Mouse (Mus musculus) lung, postnatal 10 days (tissue): Measurements from ENCODE around the gene Stx5a.
"Not testable (repeated sequence)": the region's sequence is repeated elsewhere in the genome, so short reads cannot be mapped to it uniquely, and the experiment has no call there.

ENCODE experiments used
- DNase-seq: peaks from one replicate; pipeline ENCODE4 v3.0.0; 2021

Stx5a gene

GRCm38 (mm10) chr19:8716767-8717475, 24.3 kb upstream of the Stx5a start:
- no peak for DNase-seq

- peak; percentile 81 for DNase-seq
Observed at GRCm38 (mm10) chr19:8718357-8718756, 22.9 kb upstream of the Stx5a start.

DNA sequence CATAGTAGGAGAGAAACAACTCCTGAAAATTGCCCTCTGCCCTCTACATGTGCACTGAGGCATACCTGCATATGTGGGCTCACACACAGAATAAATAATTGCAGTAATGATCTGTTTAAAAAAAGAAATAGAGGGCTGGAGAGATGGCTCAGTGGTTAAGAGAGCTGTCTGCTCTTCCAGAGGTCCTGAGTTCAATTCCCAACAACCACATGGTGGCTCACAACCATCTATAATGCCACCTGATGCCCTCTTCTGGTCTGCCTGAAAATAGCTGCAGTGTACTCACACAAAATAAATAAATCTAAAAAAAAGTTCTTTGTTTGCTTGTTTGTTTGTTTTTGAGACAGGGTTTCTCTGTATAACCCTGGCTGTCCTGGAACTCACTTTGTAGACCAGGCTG, 22.2 kb upstream of the Stx5a start:
- not testable (repeated sequence) for DNase-seq

DNA sequence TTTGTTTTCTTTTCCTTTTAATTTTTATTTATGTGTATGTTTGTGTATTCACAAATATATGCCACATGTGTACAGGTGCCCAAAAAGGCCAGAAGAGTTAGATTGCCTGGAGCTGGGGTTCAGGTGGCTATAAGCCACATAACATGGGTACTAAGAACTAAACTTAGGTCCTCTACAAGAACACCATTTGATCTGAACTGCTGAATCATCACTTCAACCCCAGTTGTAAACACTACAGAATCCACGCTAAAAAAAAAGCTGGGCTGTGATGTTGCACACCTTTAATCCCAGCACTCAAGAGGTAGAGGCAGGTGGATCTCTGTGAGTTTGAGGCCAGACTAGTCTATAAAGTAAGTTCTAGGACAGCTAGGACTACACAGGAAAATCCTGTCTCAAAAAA, 19.8 kb upstream of the Stx5a start:
- DNase-seq = no peak

DNA sequence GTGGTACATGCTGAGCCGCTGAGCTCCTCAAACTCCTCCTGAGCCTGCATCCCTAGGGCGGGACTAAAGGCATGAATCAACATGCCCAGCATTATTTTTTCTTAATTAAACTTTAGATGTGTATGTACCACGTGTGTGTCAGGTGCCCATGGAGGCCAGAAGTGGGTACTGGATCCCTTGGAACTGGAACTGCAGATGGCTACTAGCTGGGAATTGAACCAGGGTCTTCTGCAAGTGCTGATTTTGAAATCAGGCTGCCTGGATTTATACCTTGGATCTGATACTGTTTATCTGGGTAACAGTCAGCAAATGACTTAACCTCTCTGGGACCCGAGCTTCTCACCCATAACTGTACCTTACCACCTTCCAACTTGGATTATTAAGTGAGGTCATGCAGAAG, 19.2 kb upstream of the Stx5a start:
- no peak for DNase-seq

- no peak for DNase-seq
Observed at GRCm38 (mm10) chr19:8722559-8722906, 18.7 kb upstream of the Stx5a start.

- DNase-seq = peak; percentile 98
Observed at GRCm38 (mm10) chr19:8722907-8723573, 18.2 kb upstream of the Stx5a start, which contains the start of gene Slc3a2. TSS of gene Slc3a2 (minus strand) at chr19:8723369.

DNA sequence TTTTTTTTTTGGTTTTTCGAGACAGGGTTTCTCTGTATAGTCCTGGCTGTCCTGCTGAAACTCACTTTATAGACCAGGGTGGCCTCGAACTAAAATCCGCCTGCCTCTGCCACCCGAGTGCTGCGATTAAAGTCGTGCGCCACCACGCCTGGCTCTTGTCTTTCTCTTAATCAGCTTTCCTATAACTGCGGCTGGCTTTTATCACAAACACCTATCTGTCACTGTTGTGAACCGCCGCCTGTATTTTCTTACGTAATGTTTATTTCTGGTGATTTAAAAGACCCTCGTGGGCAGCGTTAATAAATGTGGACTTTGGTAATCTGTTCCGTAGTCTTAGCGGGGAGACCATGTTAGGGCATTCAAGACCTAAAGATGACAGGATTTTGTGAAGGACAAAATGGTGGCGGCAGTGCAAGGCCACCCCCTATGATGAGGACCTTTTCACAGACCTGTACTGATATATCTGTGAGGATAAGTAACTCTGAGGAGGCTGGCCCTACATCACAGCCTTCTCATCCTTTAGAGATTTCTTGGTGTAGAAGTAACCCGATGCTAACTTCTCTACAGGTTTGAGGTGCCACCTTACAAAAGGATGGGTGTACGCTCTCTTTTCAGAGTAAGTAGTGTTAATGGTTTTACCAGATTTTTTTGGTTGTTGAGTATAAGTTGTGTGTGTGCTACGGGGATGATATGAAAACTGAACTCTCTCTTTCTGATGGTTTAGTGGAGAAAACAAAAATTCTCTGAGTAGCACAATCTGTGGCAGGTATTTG, 17.5 kb upstream of the Stx5a start:
- DNase-seq = peak; percentile 25

DNA sequence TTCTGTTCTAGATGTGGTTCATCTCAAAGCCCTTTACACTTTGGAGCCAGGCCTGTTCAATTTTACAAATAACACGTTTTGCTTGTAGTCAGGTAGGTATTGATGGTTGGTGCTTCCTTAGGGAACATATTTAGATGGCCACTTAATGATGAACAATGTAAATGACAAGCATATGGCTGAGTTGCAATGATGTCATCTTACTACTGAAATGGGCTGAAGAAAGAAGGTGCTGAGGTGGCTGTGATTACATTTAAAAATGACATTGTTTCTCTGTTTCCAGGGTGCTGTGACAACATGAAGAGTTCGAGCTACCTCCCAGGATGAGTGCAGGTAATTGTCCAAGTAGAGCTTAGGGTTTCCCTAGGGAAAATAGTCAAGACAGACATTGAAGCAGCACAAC, 16.8 kb upstream of the Stx5a start:
- DNase-seq = no peak

- no peak for DNase-seq
Observed at GRCm38 (mm10) chr19:8725081-8725613, 16.1 kb upstream of the Stx5a start.

- no peak for DNase-seq
Observed at GRCm38 (mm10) chr19:8726609-8727390, 14.4 kb upstream of the Stx5a start.

GRCm38 (mm10) chr19:8727495-8728114, 13.6 kb upstream of the Stx5a start:
- no peak for DNase-seq

GRCm38 (mm10) chr19:8728335-8729099, 12.7 kb upstream of the Stx5a start:
- not testable (repeated sequence) for DNase-seq

DNA sequence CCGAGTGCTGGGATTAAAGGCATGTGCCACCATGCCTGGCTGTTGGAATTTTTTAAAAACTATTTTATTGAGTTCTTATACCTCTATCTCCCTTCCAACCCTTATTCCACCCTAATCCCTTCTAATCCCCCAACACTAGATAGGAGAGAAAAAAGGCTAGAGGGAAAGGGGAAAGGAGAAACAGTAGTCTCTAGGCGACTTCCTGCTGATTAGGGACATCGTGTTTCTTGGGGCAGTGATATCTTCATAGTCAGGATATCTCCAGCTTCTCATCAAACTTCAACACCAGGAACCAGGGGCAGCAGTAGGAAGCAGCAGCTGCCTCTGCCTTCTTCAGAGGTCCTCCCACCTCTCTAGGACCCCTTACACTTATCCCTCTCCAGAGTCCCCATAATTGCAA, 6.9 kb upstream of the Stx5a start:
- DNase-seq = no peak

DNA sequence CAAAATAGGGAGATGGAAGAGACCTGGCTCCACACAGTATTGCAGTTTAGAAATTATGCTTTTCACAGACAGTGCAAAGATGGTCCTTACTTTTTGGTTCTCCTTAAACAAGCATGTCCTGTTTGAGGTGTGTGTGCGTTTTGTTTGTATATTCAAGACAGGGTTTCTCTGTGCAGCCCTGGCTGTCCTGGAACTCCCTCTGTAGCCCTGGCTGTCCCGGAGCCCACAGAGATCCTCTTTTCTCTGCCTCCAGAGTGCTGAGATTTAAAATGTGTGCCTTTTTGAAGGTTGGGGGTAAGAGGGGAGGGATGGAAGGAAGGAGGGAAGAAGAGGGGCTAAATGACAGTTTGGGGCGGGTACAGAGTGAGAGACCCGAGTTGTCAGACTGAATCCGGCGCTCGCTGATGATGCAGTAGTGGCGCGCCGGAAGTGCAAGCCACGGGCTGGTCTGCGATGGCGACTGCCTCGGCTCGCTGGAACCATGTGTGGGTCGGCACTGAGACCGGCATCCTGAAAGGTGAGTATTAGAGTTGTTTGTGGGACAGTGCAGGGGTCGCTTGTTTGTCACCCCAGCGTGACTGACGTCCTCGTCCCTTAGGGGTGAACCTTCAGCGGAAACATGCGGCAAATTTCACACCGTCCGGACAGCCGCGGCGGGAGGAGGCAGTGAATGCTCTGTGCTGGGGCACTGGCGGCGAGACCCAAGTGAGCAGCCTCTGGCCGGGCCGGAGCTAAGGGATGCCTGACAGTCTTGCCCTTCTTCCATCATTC, 5.6 kb upstream of the Stx5a start, which contains the start of gene Wdr74:
Gene Wdr74 (plus strand): TSS at position 439 of the 771 bp plus-strand sequence.
- peak; percentile 95 for DNase-seq

DNA sequence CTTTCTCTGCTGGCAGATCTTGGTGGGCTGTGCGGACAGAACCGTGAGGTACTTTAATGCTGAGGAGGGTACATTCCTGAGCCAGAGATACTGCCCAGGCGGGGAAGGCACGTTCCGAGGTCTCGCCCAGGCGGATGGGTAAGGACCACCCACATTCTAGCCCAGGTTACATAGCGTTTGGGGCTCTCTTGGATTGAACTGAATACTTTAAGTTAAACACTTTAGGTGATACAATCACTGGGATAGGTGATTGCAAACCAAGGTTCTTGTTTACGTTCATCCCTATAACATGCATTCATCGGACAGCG, 5.1 kb upstream of the Stx5a start:
- DNase-seq = no peak

GRCm38 (mm10) chr19:8738911-8739310, 2.3 kb upstream of the Stx5a start:
- no peak for DNase-seq

- no peak for DNase-seq
Observed at GRCm38 (mm10) chr19:8739646-8740045, 1.6 kb upstream of the Stx5a start.

GRCm38 (mm10) chr19:8740603-8741002, 610 bp upstream of the Stx5a start, which contains the start of gene 1700092M07Rik:
TSS of gene 1700092M07Rik (plus strand) at chr19:8740718.
- peak; percentile 14 for DNase-seq

GRCm38 (mm10) chr19:8742176-8742575, 963 bp downstream of the Stx5a start:
- DNase-seq = no peak

DNA sequence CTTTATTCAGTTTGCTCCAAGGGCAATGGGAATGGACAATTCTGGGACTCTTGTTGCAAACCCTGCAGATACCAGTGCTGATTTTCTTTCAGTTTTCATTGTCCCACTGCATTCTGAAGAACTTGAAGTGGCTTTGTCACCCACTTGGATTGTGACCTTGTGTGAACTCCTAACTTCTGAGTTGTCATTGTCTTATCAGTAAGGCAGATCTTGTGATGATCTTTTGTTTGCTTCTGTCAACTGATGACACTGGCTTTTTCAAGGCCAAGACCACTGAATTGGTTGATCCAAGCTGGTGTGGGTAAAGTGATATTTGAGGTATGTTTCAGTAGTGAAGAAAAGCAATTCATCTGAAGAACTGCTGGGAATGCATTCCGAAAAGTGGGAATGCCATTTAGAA, 4.2 kb downstream of the Stx5a start:
- DNase-seq = no peak
